Mouse (Mus musculus) MN1 (cell line): ENCODE data around the gene St3gal2.
"Not testable (repeated sequence)": the region's sequence is repeated elsewhere in the genome, so short reads cannot be mapped to it uniquely, and the experiment has no call there.

Experiments used
- DNase-seq: peaks from one replicate; pipeline ENCODE4 v3.0.0-alpha.2; 2016; ENCODE audit warnings: low spot score

Gene St3gal2

GRCm38 (mm10) chr8:110996641-110997430 lies 77.1 kb downstream of the St3gal2 start:
- peak; percentile 39 for DNase-seq

- DNase-seq: peak; percentile 96
Measured at GRCm38 (mm10) chr8:110997547-110998531, 78.1 kb downstream of the St3gal2 start, which contains the start of gene Ddx19a. Ddx19a (minus strand) TSS chr8:110997800.

- DNase-seq: not testable (repeated sequence)
Measured at GRCm38 (mm10) chr8:111010230-111010991, 90.7 kb downstream of the St3gal2 start.
